Mouse (Mus musculus) heart, adult 2 months (tissue): ENCODE measurements at regions not wholly inside any gene's neighbourhood (a gene's known extent, or its start where the extent isn't known, plus 50 kb on each side); places are given as distances from the start of the nearest gene placed in this dataset.

ENCODE experiments used
- CTCF ChIP-seq: fragments of 200-600 bp; IDR thresholded peaks from 2 replicates; pipeline ENCODE4 v1.8.1; 2022; ENCODE audit warnings: antibody characterized with exemption, mild to moderate bottlenecking, moderate library complexity
- EP300 ChIP-seq: fragments of 200-500 bp; IDR thresholded peaks from 2 replicates; pipeline ENCODE4 v1.6.1; 2011; ENCODE audit warnings: low read depth, low read length, control low read depth; ENCODE audit not compliant: insufficient read depth

- TF ChIP-seq EP300 (no peak), CTCF (no peak)
Measured at GRCm38 (mm10) chr2:10923984-10924383, 247.9 kb upstream of the Prkcq start.
